Mouse (Mus musculus): ENCODE results near the gene Tuba4a. TPM values are rescaled to one million over a fixed set of nuclear protein-coding genes. Genes with fewer than 3 reads are reported as not detected.

Tuba4a gene
- polyA plus RNA-seq, 1 experiment from 2014 or later = 21.3 TPM

DNA sequence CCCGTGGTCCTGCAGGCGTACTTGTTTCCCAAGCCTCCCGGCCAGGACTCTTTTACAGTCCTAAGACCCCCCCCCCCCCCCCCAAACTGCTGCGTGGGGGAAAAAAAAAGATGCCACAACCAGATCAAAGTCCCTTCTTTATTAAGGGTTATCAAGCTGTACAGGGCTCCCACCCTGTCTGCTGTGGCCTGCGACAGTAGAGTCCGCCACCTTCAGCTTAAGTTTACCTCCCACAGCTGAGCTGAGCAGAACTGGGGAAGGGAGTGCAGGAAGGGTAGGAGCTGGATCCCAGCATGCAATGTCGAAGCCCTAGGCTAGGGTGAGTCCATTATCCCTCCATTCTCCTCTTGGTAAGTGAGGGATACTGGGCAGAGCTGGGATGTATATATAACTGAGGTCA, 38.9 kb downstream of the Tuba4a start:
- ATAC-seq (ENCODE audit: insufficient read depth) (no peak), DNase-seq (no peak)
- Histone ChIP-seq H3K4me1 (ENCODE audit: insufficient read depth) (no peaks in the 10 kb centered on the region), H3K4me2 (peak overlapping the region; percentile 75), H3K27me3 (ENCODE audit: insufficient read depth, low read length) (no peaks in the 10 kb centered on the region), H3K9me3 (ENCODE audit: low read depth, low read length) (no peaks in the 10 kb centered on the region), H3K36me3 (ENCODE audit: insufficient read depth) (peaks cover 43% of the 10 kb centered on the region), H3K9ac (no peak overlapping the region; the same call in 1 of the 2 replicates), H3K4me3 (ENCODE audit: low read depth, low read length) (peak overlapping the region; percentile 50), H3K27ac (ENCODE audit: low read depth) (no peak overlapping the region)
- WGBS = 31% methylated on average over 7 of the region's 7 CpGs
- TF ChIP-seq CTCF (IDR thresholded peaks at IDR 0.05; ENCODE audit: low read depth) = no peak

DNA sequence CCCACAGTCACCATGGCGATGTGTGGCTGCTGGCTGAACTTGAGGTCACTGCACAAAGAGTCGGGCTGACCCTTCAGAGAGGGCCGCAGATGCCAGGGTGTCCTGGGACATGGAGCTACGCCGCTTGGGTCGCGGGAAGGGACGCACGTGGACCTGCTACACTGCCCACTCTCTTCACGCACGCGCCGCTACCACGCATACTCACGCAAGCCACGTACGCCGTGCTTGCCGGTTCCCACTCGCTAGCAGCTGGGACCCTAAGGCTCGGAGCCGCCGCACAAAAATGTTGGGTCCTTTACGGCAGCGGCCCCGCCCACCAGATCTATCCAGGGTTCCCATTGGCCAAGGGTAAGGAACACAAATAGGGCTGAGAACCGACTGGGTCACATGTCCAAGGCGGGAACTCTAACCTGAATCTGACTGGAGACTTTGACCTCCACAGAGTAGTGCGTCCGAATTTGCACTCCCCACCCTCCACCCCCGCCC, 39.5 kb downstream of the Tuba4a start, which contains the start of gene Abcb6:
Gene Abcb6, minus strand, starts transcription at position 288 of the 486 bp plus-strand sequence.
- DNase-seq = peak; percentile 94
- TF ChIP-seq CTCF (IDR thresholded peaks at IDR 0.05; ENCODE audit: low read depth) = no peak
- Histone ChIP-seq H3K4me3 (ENCODE audit: low read depth, low read length) (peak within 1 kb of the TSS; percentile 50), H3K4me1 (ENCODE audit: insufficient read depth) (no peaks in the 10 kb centered on the region), H3K27ac (ENCODE audit: low read depth) (peak within 1 kb of the TSS; percentile 3; the same call in 1 of the 2 replicates), H3K9ac (peak within 1 kb of the TSS; percentile 38), H3K36me3 (ENCODE audit: insufficient read depth) (peaks cover 42% of the 10 kb centered on the region), H3K27me3 (ENCODE audit: insufficient read depth, low read length) (no peaks in the 10 kb centered on the region), H3K4me2 (peak within 1 kb of the TSS; percentile 75), H3K9me3 (ENCODE audit: low read depth, low read length) (no peaks in the 10 kb centered on the region)
- peak; percentile 90 for ATAC-seq (ENCODE audit: insufficient read depth)
- WGBS = 0% methylated on average over 31 of the region's 31 CpGs

DNA sequence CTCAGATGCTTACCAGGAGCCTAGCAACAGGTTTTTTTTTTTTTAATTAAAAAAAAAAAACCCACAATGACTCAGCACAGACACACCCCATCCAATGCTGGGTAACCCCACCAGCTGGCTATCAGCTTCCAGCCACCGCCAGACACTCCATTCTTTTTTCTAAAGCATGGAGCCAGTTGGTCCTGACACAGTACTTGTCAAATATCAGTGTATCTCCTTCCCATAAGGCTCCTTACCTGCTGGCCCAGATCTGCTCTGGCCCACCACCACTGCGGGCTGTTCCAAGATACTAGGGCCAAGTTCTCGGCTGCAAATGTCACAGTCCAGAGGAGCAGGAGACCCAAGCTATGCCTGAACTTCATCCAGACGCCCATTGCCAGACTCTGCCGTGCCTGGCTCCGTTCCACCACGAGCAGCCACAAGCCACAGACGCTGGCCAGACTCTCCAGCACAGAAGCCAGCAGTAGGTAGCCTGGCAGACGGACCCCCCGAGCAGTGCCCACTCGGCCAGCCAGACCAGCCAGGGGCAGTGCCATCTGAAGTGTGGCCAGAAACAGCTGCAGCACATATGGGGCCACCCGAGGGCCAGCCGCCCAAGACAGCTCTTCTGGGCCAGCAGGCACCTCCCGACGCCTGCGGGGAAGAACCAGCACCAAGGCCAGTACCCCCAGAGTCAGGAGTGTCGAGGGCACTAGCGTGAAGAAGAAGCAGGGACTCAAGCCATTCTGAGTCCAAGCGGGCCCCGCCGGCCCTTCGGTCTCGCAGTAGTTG, 40.1 kb downstream of the Tuba4a start:
- DNase-seq = peak; percentile 51
- 7% methylated on average over 23 of the region's 23 CpGs for WGBS

DNA sequence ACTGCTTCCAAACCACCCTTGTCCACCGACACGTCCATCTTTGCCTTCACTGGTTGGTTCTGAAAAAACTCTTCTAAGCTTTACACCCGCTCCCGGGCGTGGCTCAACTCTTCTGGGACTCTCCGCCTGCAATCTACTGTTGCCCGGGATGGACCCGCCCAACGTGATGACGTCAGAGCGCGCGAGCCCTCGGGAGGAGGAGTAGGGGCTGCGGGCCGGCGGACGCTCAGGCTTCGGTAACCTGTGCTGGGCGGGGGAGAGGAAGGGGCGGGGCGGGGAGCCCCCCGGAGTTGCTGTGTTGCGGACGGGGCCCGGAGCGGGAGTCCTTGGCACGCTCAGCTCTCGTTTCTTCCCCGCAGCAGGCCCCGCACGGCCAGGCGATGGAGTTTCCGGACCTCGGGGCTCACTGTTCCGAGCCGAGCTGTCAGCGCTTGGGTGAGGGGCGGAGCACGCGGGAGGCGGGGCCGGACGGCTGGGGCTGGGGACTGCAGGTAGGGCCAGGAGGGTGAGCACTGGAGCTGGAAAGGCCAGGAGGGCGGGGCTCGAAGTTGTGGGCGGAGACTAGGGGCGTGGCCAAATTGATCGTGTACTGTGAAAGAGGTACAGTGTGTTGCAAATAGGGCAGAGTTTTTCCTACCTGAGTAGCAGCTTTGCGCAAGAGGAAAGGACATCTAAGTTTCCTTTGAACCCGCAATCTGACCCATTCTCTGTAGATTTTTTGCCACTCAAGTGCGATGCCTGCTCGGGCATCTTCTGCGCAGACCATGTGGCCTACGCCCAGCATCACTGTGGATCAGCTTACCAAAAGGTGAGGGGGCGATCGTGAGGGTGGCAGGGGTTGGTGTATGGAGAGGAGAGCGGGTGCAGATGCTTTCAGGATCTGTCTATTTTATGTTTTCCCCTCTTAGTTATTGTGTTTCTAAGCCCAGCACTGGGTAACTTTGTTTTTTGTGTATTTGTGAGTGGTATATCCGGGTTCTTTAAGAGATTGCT, 50.9 kb downstream of the Tuba4a start, which contains the start of gene Zfand2b:
Gene Zfand2b, plus strand, starts transcription at position 175 of the 993 bp plus-strand sequence.
- Histone ChIP-seq H3K4me2 (peak within 1 kb of the TSS; percentile 83), H3K4me3 (ENCODE audit: low read depth, low read length) (peak within 1 kb of the TSS; percentile 77), H3K27me3 (ENCODE audit: insufficient read depth, low read length) (no peaks in the 10 kb centered on the region), H3K9me3 (ENCODE audit: low read depth, low read length) (no peaks in the 10 kb centered on the region), H3K9ac (peak within 1 kb of the TSS; percentile 60), H3K4me1 (ENCODE audit: insufficient read depth) (peaks cover 4% of the 10 kb centered on the region; the same call in 1 of the 2 replicates), H3K27ac (ENCODE audit: low read depth) (peak within 1 kb of the TSS; percentile 80), H3K36me3 (ENCODE audit: insufficient read depth) (peaks cover 38% of the 10 kb centered on the region)
- under 1% methylated on average over 59 of the region's 59 CpGs for WGBS
- ATAC-seq (ENCODE audit: insufficient read depth) (peak; percentile 98), DNase-seq (peak; percentile 98)
- no peak for TF ChIP-seq CTCF (IDR thresholded peaks at IDR 0.05; ENCODE audit: low read depth)

More for the DNA sequence above, 40.1 kb downstream of the Tuba4a start:
- peak overlapping the region; percentile 38 for H3K9ac ChIP-seq
- peak overlapping the region; percentile 75 for H3K4me2 ChIP-seq
- no peaks in the 10 kb centered on the region for H3K4me1 ChIP-seq (ENCODE audit: insufficient read depth)
- peak overlapping the region; percentile 3; the same call in 1 of the 2 replicates for H3K27ac ChIP-seq (ENCODE audit: low read depth)
- TF ChIP-seq CTCF (IDR thresholded peaks at IDR 0.05; ENCODE audit: low read depth) = no peak
- ATAC-seq (ENCODE audit: insufficient read depth) = peak; percentile 57
- H3K27me3 ChIP-seq (ENCODE audit: insufficient read depth, low read length) = no peaks in the 10 kb centered on the region
- no peaks in the 10 kb centered on the region for H3K9me3 ChIP-seq (ENCODE audit: low read depth, low read length)
- H3K36me3 ChIP-seq (ENCODE audit: insufficient read depth) = peaks cover 41% of the 10 kb centered on the region
- H3K4me3 ChIP-seq (ENCODE audit: low read depth, low read length) = peak overlapping the region; percentile 50

DNA sequence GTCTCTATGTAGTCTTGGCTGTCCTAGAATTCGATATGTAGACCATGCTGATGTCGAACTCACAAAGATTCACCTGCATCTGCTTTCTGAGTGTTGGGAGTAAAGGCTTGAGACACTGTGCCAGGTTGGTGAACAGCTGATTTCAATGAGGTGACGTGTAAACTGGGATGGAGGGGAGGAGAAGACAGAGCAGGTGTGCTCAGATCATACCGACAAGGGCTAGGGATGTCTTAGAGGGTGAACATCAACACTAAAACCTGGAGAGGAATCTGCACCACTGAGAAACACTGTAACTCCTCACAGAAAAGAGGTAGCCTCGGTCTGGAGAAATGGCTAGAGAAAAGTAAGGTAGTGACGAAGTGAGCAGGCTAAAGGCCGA, 51.6 kb downstream of the Tuba4a start:
- no peaks in the 10 kb centered on the region for H3K9me3 ChIP-seq (ENCODE audit: low read depth, low read length)
- peaks cover 31% of the 10 kb centered on the region for H3K36me3 ChIP-seq (ENCODE audit: insufficient read depth)
- ATAC-seq (ENCODE audit: insufficient read depth) = no peak
- H3K4me2 ChIP-seq = peak overlapping the region; percentile 83
- no peak for DNase-seq
- H3K27ac ChIP-seq (ENCODE audit: low read depth) = peak overlapping the region; percentile 80
- TF ChIP-seq CTCF (IDR thresholded peaks at IDR 0.05; ENCODE audit: low read depth) = no peak
- H3K9ac ChIP-seq = peak overlapping the region; percentile 60
- H3K27me3 ChIP-seq (ENCODE audit: insufficient read depth, low read length) = no peaks in the 10 kb centered on the region
- H3K4me1 ChIP-seq (ENCODE audit: insufficient read depth) = peaks cover 4% of the 10 kb centered on the region; the same call in 1 of the 2 replicates
- 9% methylated on average over 7 of the region's 7 CpGs for WGBS
- H3K4me3 ChIP-seq (ENCODE audit: low read depth, low read length) = peak overlapping the region; percentile 77

Small RNA genes within 50 kb of the gene (microRNA-seq; reads per million reads assigned to microRNA genes)
- gene Gm27943 (ENCODE audit: borderline number of aligned reads) = not detected

Other genes with a start within 250 kb of the Tuba4a start
- 9.2 and 10.0 TPM in 2 replicates for gene Nhej1, start 94.7 kb downstream of the Tuba4a start, polyA plus RNA-seq (2014; fragmentation: Nextera tagmentation; extraction: Ambion mirVana)
- gene Slc23a3, start 86.0 kb downstream of the Tuba4a start, polyA plus RNA-seq (2014; fragmentation: Nextera tagmentation; extraction: Ambion mirVana) = 0.20 and 0.23 TPM in 2 replicates
- 31.5 and 32.4 TPM in 2 replicates for gene Cnppd1, start 77.2 kb downstream of the Tuba4a start, polyA plus RNA-seq (2014; fragmentation: Nextera tagmentation; extraction: Ambion mirVana)
- 52.9 and 55.2 TPM in 2 replicates for gene Retreg2, start 77.1 kb downstream of the Tuba4a start, polyA plus RNA-seq (2014; fragmentation: Nextera tagmentation; extraction: Ambion mirVana)
- gene Zfand2b, start 51.2 kb downstream of the Tuba4a start, polyA plus RNA-seq (2014; fragmentation: Nextera tagmentation; extraction: Ambion mirVana) = 32.6 and 32.9 TPM in 2 replicates
- 15.4 and 16.8 TPM in 2 replicates for gene Abcb6, start 39.5 kb downstream of the Tuba4a start, polyA plus RNA-seq (2014; fragmentation: Nextera tagmentation; extraction: Ambion mirVana)
- gene Ankzf1, start 27.7 kb downstream of the Tuba4a start, polyA plus RNA-seq (2014; fragmentation: Nextera tagmentation; extraction: Ambion mirVana) = 13.3 and 16.5 TPM in 2 replicates
- gene Atg9a, start 27.7 kb downstream of the Tuba4a start, polyA plus RNA-seq (2014; fragmentation: Nextera tagmentation; extraction: Ambion mirVana) = 25.2 and 27.5 TPM in 2 replicates
- gene Glb1l, start 9.1 kb downstream of the Tuba4a start, polyA plus RNA-seq (2014; fragmentation: Nextera tagmentation; extraction: Ambion mirVana) = 16.0 and 16.7 TPM in 2 replicates
- gene Stk16, start 9.0 kb downstream of the Tuba4a start, polyA plus RNA-seq (2014; fragmentation: Nextera tagmentation; extraction: Ambion mirVana) = 115 and 119 TPM in 2 replicates
- not detected in 2 replicates for gene A630095N17Rik, start 12.2 kb upstream of the Tuba4a start, polyA plus RNA-seq (2014; fragmentation: Nextera tagmentation; extraction: Ambion mirVana)
- 14.1 and 16.9 TPM in 2 replicates for gene Dnajb2, start 16.5 kb upstream of the Tuba4a start, polyA plus RNA-seq (2014; fragmentation: Nextera tagmentation; extraction: Ambion mirVana)
- 0.21 and 0.37 TPM in 2 replicates for gene Ptprn, start 44.6 kb upstream of the Tuba4a start, polyA plus RNA-seq (2014; fragmentation: Nextera tagmentation; extraction: Ambion mirVana)
- not detected in 2 replicates for gene Resp18, start 58.5 kb upstream of the Tuba4a start, polyA plus RNA-seq (2014; fragmentation: Nextera tagmentation; extraction: Ambion mirVana)
- gene Dnpep, start 98.1 kb upstream of the Tuba4a start, polyA plus RNA-seq (2014; fragmentation: Nextera tagmentation; extraction: Ambion mirVana) = 110 and 113 TPM in 2 replicates
- 42.9 and 46.3 TPM in 2 replicates for gene Des, start 140.5 kb upstream of the Tuba4a start, polyA plus RNA-seq (2014; fragmentation: Nextera tagmentation; extraction: Ambion mirVana)
- 40.1 and 44.7 TPM in 2 replicates for gene Speg, start 155.4 kb upstream of the Tuba4a start, polyA plus RNA-seq (2014; fragmentation: Nextera tagmentation; extraction: Ambion mirVana)
- gene Gmppa, start 216.1 kb upstream of the Tuba4a start, polyA plus RNA-seq (2014; fragmentation: Nextera tagmentation; extraction: Ambion mirVana) = 61.2 and 67.3 TPM in 2 replicates
- 0.12 and 0.18 TPM in 2 replicates for gene Asic4, start 230.6 kb upstream of the Tuba4a start, polyA plus RNA-seq (2014; fragmentation: Nextera tagmentation; extraction: Ambion mirVana)

Measured in lung, embryonic 14.5 days (tissue).